Mouse (Mus musculus) megakaryocyte, embryonic 14.5 days (primary cell): ENCODE measurements around the gene Gm45837.

ENCODE experiments used
- FLI1 ChIP-seq: IDR thresholded peaks from 2 replicates; pipeline ENCODE4 v1.6.1; 2012; ENCODE audit warnings: low read length, inconsistent platforms, mixed read lengths
- GATA1 ChIP-seq: IDR thresholded peaks from 3 replicates; pipeline ENCODE4 v1.6.1; 2012; ENCODE audit warnings: mixed read lengths, low read length, inconsistent platforms, borderline replicate concordance

GRCm38 (mm10) chr7:101513655-101514054 lies 103.0 kb downstream of the Gm45837 start:
- TF ChIP-seq FLI1 (no peak), GATA1 (no peak)
